Mouse (Mus musculus): Measurements from ENCODE around the gene Thap8. TPM values are rescaled to one million over a fixed set of nuclear protein-coding genes. Genes with fewer than 3 reads are reported as not detected.

Gene Thap8
- polyA plus RNA-seq, 1 experiment from 2014 or later = 0.22 TPM

DNA sequence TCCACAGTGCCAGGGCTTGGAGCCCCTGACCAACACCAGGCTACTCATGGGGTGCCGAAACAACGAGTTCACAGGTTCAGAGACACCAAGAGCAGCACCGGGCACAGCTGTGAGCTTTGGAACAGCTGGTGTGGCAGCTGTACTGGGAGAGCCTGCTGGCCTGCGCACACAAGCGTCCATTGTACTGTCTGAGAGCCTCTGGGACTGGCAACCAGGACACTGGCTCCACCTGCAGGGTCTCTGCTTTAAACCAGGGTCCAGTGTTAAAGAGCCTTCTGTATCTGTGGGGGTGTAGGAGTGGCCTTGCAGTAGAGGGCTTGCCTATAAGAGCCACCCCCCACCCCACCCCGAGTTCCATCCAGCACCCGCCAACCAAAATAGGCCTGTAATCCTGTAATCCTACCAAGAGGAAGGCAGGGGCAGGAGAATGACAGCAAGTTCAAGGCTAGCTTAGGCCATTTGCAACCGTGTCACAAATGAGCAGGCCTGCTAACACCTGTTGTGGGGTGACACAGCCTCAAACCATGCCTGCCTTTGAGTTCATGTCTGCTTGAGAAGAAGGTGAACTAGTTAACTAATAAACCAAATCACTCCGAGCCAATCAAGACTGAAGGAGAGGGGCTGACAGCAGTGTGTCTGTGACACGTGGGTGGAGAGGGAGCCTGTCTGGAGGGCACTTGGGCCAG is 10.0 kb downstream of the Thap8 start:
- peak; percentile 82 for DNase-seq (ENCODE audit: low spot score)
- H3K4me3 ChIP-seq (ENCODE audit: low read depth, low read length) = no peak overlapping the region
- peaks cover 5% of the 10 kb centered on the region for H3K4me1 ChIP-seq (ENCODE audit: control insufficient read depth, insufficient read depth, low read length)
- peaks cover 15% of the 10 kb centered on the region for H3K36me3 ChIP-seq (ENCODE audit: control insufficient read depth, insufficient read depth, low read length)
- ATAC-seq (ENCODE audit: low read depth) = peak; percentile 80
- no peak overlapping the region for H3K4me2 ChIP-seq (ENCODE audit: low read depth, low read length)
- WGBS = 38% methylated on average over 10 of the region's 10 CpGs
- H3K27ac ChIP-seq (replicated peaks; ENCODE audit: low read depth, low read length) = 0 out of 2 replicates have a peak overlapping the region, but pooled peaks have one; percentile 24
- H3K27me3 ChIP-seq (replicated peaks; ENCODE audit: control insufficient read depth, insufficient read depth, low read length) = no peaks in the 10 kb centered on the region
- H3K9me3 ChIP-seq (ENCODE audit: control insufficient read depth, low read length) = no peaks in the 10 kb centered on the region
- no peak overlapping the region for H3K9ac ChIP-seq (ENCODE audit: low read depth, low read length)

DNA sequence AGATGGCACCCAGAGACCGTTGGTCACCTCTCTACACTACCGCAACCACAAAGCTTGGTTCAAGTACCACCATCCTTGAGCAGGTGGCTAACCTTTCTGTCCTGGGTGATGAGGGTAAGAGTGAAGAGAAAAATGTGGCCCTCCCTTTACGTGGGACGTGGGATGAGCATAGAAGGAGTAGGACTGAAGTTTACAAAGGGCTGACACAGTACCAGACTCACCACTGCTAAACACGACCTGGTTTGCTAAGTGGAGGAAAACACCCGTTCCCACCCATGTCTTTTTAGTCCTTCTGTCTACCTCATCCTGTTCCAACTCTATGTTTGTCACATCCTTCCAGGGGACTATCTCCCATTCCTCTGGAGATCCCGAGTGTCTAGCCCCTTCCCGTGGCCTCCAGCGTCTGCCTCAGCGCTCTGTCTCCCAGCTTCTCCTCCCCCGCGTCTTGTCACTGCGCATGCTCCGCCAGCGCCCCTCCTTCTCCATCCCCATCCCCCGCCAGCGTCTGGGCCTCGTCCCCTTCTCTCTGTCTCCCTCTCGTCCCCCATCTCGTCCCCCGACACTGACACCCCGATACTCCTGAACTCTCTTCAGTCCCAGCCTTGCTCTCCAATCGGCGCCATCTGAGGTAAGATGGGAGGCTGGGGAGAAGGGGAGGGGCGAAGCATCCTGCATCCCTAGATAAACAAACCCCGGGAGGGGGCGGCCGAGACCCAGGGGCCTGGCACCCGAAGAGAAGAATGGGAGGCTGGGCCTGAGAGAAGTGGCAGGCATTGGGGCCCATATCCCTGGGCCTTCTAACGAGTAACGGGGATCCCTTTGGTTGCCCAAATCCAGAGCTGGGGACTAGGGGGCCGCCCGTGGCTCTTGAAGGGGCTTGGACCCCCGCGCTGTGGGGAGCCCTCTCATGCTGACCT is 11.6 kb downstream of the Thap8 start, which contains the start of gene Clip3:
Gene Clip3, plus strand, starts transcription at position 514 of the 917 bp plus-strand sequence.
- Histone ChIP-seq H3K27me3 (replicated peaks; ENCODE audit: control insufficient read depth, insufficient read depth, low read length) (no peaks in the 10 kb centered on the region), H3K9me3 (ENCODE audit: control insufficient read depth, low read length) (no peaks in the 10 kb centered on the region), H3K9ac (ENCODE audit: low read depth, low read length) (peak within 1 kb of the TSS; percentile 76), H3K4me3 (ENCODE audit: low read depth, low read length) (peak within 1 kb of the TSS; percentile 61), H3K36me3 (ENCODE audit: control insufficient read depth, insufficient read depth, low read length) (peaks cover 31% of the 10 kb centered on the region), H3K4me1 (ENCODE audit: control insufficient read depth, insufficient read depth, low read length) (peaks cover 5% of the 10 kb centered on the region), H3K27ac (replicated peaks; ENCODE audit: low read depth, low read length) (peak within 1 kb of the TSS; percentile 45), H3K4me2 (ENCODE audit: low read depth, low read length) (peak within 1 kb of the TSS; percentile 74)
- peak; percentile 86 for ATAC-seq (ENCODE audit: low read depth)
- 6% methylated on average over 31 of the region's 35 CpGs for WGBS
- DNase-seq (ENCODE audit: low spot score) = peak; percentile 89

- Histone ChIP-seq H3K27ac (replicated peaks; ENCODE audit: low read depth, low read length) (no peak overlapping the region), H3K9me3 (ENCODE audit: control insufficient read depth, low read length) (no peaks in the 10 kb centered on the region), H3K9ac (ENCODE audit: low read depth, low read length) (no peak overlapping the region), H3K4me1 (ENCODE audit: control insufficient read depth, insufficient read depth, low read length) (peaks cover 5% of the 10 kb centered on the region), H3K27me3 (replicated peaks; ENCODE audit: control insufficient read depth, insufficient read depth, low read length) (no peaks in the 10 kb centered on the region), H3K36me3 (ENCODE audit: control insufficient read depth, insufficient read depth, low read length) (peaks cover 54% of the 10 kb centered on the region), H3K4me2 (ENCODE audit: low read depth, low read length) (no peak overlapping the region), H3K4me3 (ENCODE audit: low read depth, low read length) (no peak overlapping the region)
- ATAC-seq (ENCODE audit: low read depth) (no peak), DNase-seq (ENCODE audit: low spot score) (no peak)
- 83% methylated on average over 13 of the region's 13 CpGs for WGBS
Measured at GRCm38 (mm10) chr7:30293795-30294194, 13.9 kb downstream of the Thap8 start.

GRCm38 (mm10) chr7:30294296-30294695 is 14.4 kb downstream of the Thap8 start:
- WGBS = 89% methylated on average over 5 of the region's 5 CpGs
- Histone ChIP-seq H3K27ac (replicated peaks; ENCODE audit: low read depth, low read length) (no peak overlapping the region), H3K4me1 (ENCODE audit: control insufficient read depth, insufficient read depth, low read length) (peaks cover 5% of the 10 kb centered on the region), H3K27me3 (replicated peaks; ENCODE audit: control insufficient read depth, insufficient read depth, low read length) (no peaks in the 10 kb centered on the region), H3K36me3 (ENCODE audit: control insufficient read depth, insufficient read depth, low read length) (peaks cover 59% of the 10 kb centered on the region), H3K4me3 (ENCODE audit: low read depth, low read length) (no peak overlapping the region), H3K4me2 (ENCODE audit: low read depth, low read length) (no peak overlapping the region), H3K9me3 (ENCODE audit: control insufficient read depth, low read length) (no peaks in the 10 kb centered on the region), H3K9ac (ENCODE audit: low read depth, low read length) (no peak overlapping the region)
- DNase-seq (ENCODE audit: low spot score) (no peak), ATAC-seq (ENCODE audit: low read depth) (no peak)

- Histone ChIP-seq H3K4me1 (ENCODE audit: control insufficient read depth, insufficient read depth, low read length) (peaks cover 5% of the 10 kb centered on the region), H3K36me3 (ENCODE audit: control insufficient read depth, insufficient read depth, low read length) (peaks cover 67% of the 10 kb centered on the region), H3K27me3 (replicated peaks; ENCODE audit: control insufficient read depth, insufficient read depth, low read length) (no peaks in the 10 kb centered on the region), H3K9ac (ENCODE audit: low read depth, low read length) (no peak overlapping the region), H3K9me3 (ENCODE audit: control insufficient read depth, low read length) (no peaks in the 10 kb centered on the region), H3K4me3 (ENCODE audit: low read depth, low read length) (no peak overlapping the region), H3K27ac (replicated peaks; ENCODE audit: low read depth, low read length) (no peak overlapping the region), H3K4me2 (ENCODE audit: low read depth, low read length) (no peak overlapping the region)
- ATAC-seq (ENCODE audit: low read depth) (no peak), DNase-seq (ENCODE audit: low spot score) (peak; percentile 32)
- WGBS = 59% methylated on average over 10 of the region's 10 CpGs
Measured at GRCm38 (mm10) chr7:30295103-30295502, 15.2 kb downstream of the Thap8 start.

DNA sequence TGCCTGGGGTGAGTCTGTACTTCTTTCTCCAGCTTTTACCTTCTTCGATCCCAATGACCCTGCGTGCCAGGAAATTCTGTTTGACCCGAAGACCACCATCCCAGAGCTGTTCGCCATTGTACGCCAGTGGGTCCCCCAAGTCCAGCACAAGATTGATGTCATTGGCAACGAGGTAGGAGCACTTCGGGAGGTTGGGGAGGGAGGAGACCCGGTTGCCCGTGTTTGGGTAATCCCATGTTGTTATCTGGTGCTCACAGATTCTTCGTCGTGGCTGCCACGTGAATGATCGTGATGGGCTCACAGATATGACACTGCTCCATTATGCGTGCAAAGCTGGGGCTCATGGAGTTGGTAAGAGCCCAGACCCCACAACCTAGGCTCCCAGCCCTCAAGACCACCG is 16.9 kb downstream of the Thap8 start:
- Histone ChIP-seq H3K4me3 (ENCODE audit: low read depth, low read length) (no peak overlapping the region), H3K9me3 (ENCODE audit: control insufficient read depth, low read length) (no peaks in the 10 kb centered on the region), H3K27ac (replicated peaks; ENCODE audit: low read depth, low read length) (no peak overlapping the region), H3K9ac (ENCODE audit: low read depth, low read length) (no peak overlapping the region), H3K36me3 (ENCODE audit: control insufficient read depth, insufficient read depth, low read length) (peaks cover 78% of the 10 kb centered on the region), H3K4me1 (ENCODE audit: control insufficient read depth, insufficient read depth, low read length) (no peaks in the 10 kb centered on the region; the same call in 1 of the 2 replicates), H3K4me2 (ENCODE audit: low read depth, low read length) (no peak overlapping the region), H3K27me3 (replicated peaks; ENCODE audit: control insufficient read depth, insufficient read depth, low read length) (no peaks in the 10 kb centered on the region)
- 92% methylated on average over 15 of the region's 15 CpGs for WGBS
- DNase-seq (ENCODE audit: low spot score) (no peak), ATAC-seq (ENCODE audit: low read depth) (no peak)

DNA sequence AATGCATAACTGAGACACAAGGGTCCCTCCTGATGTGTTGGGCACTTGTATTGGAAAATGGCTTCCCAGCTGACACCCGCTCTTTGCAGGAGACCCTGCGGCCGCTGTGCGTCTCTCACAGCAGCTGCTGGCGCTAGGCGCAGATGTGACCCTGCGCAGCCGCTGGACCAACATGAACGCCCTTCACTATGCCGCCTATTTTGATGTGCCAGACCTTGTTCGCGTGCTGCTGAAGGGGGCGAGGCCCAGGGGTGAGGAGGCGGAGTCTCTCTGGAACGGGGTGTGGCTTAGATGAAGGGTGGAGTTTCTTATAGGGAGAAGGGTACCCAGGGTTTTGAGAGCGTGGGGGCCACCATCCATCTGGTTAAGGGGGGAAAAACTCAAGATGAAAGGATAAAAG is 17.4 kb downstream of the Thap8 start:
- Histone ChIP-seq H3K27me3 (replicated peaks; ENCODE audit: control insufficient read depth, insufficient read depth, low read length) (no peaks in the 10 kb centered on the region), H3K9ac (ENCODE audit: low read depth, low read length) (no peak overlapping the region), H3K36me3 (ENCODE audit: control insufficient read depth, insufficient read depth, low read length) (peaks cover 82% of the 10 kb centered on the region), H3K4me1 (ENCODE audit: control insufficient read depth, insufficient read depth, low read length) (no peaks in the 10 kb centered on the region; the same call in 1 of the 2 replicates), H3K27ac (replicated peaks; ENCODE audit: low read depth, low read length) (no peak overlapping the region), H3K4me3 (ENCODE audit: low read depth, low read length) (no peak overlapping the region), H3K9me3 (ENCODE audit: control insufficient read depth, low read length) (no peaks in the 10 kb centered on the region), H3K4me2 (ENCODE audit: low read depth, low read length) (no peak overlapping the region)
- no peak for DNase-seq (ENCODE audit: low spot score)
- ATAC-seq (ENCODE audit: low read depth) = no peak
- WGBS = 85% methylated on average over 16 of the region's 16 CpGs

DNA sequence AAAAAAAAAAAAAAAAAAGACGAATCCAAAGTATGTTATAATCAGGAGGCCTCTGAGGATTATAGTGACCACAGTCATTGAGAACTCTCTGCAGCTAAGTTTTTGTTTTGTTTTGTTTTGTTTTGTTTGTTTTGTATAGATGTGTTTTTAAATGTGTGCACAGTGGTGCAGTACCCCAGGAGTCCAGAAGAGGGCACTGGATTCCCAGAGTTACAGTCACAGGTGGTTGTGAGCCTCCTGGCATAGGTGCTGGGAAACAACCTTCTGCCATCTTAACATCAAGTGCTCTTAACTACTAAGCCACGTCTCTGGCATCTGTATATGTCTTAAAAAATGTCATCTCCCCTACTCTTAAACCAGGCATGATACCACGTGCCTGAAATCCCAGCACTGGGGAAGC is 21.0 kb downstream of the Thap8 start:
- H3K4me1 ChIP-seq (ENCODE audit: control insufficient read depth, insufficient read depth, low read length) = no peaks in the 10 kb centered on the region
- no peaks in the 10 kb centered on the region for H3K9me3 ChIP-seq (ENCODE audit: control insufficient read depth, low read length)
- H3K4me3 ChIP-seq (ENCODE audit: low read depth, low read length) = no peak overlapping the region
- no peak overlapping the region for H3K9ac ChIP-seq (ENCODE audit: low read depth, low read length)
- DNase-seq (ENCODE audit: low spot score) (no peak), ATAC-seq (ENCODE audit: low read depth) (no peak)
- H3K27ac ChIP-seq (replicated peaks; ENCODE audit: low read depth, low read length) = no peak overlapping the region
- peaks cover 86% of the 10 kb centered on the region for H3K36me3 ChIP-seq (ENCODE audit: control insufficient read depth, insufficient read depth, low read length)
- 46% methylated on average over 3 of the region's 3 CpGs for WGBS
- no peak overlapping the region for H3K4me2 ChIP-seq (ENCODE audit: low read depth, low read length)
- H3K27me3 ChIP-seq (replicated peaks; ENCODE audit: control insufficient read depth, insufficient read depth, low read length) = no peaks in the 10 kb centered on the region

Measured in embryonic facial prominence, embryonic 14.5 days (tissue).